Mouse (Mus musculus) neural tube, embryonic 14.5 days (tissue): ENCODE measurements around the gene Tnr. TPM values are rescaled to one million over a fixed set of nuclear protein-coding genes. Genes with fewer than 3 reads are reported as not detected.

Source experiments
- ATAC-seq: fragments of 200-750 bp; cut with Nextera tagmentation; 2 replicates; pipeline ENCODE4 v1.8.0; 2017; ENCODE audit warnings: low read depth, mild to moderate bottlenecking, moderate TSS enrichment, moderate library complexity
- H3K27ac ChIP-seq: fragments of 300-500 bp; sonication (generic); 2 replicates; pipeline ENCODE4 v1.5.1; 2014; ENCODE audit warnings: low read depth, mild to moderate bottlenecking, control low read depth, low read length, moderate library complexity, mixed read lengths
- H3K27me3 ChIP-seq: fragments of 300-500 bp; sonication (generic); 2 replicates; pipeline ENCODE4 v1.6.1; 2014; ENCODE audit warnings: low read length; ENCODE audit not compliant: control insufficient read depth, insufficient read depth
- H3K36me3 ChIP-seq: fragments of 300-500 bp; sonication (generic); 2 replicates; pipeline ENCODE4 v1.6.1; 2014; ENCODE audit warnings: low read length, mixed read lengths; ENCODE audit not compliant: control insufficient read depth, insufficient read depth
- H3K4me1 ChIP-seq: fragments of 300-500 bp; sonication (generic); 2 replicates; pipeline ENCODE4 v1.6.1; 2014; ENCODE audit warnings: low read length; ENCODE audit not compliant: control insufficient read depth, insufficient read depth
- H3K4me2 ChIP-seq: fragments of 300-500 bp; sonication (generic); 2 replicates; pipeline ENCODE4 v1.6.1; 2014; ENCODE audit warnings: mild to moderate bottlenecking, low read depth, low read length, control low read depth
- H3K4me3 ChIP-seq: fragments of 300-500 bp; sonication (generic); 2 replicates; pipeline ENCODE4 v1.5.1; 2014; ENCODE audit warnings: low read depth, low read length, control low read depth, mixed read lengths
- H3K9ac ChIP-seq: fragments of 300-500 bp; sonication (generic); replicated peaks from 2 replicates; pipeline ENCODE4 v1.6.1; 2014; ENCODE audit warnings: low read depth, mild to moderate bottlenecking, control low read depth, low read length, mixed read lengths
- H3K9me3 ChIP-seq: fragments of 300-500 bp; sonication (generic); 2 replicates; pipeline ENCODE4 v1.6.1; 2016; ENCODE audit warnings: low read length; ENCODE audit not compliant: control insufficient read depth
- WGBS: fragments of 180-500 bp; shearing (Covaris S2); extraction: QIAGEN DNeasy Blood & Tissue Kit; methylation state at CpG from one replicate; pipeline ENCODE4 v1.1.7; 2014; 5-methylcytosine and 5-hydroxymethylcytosine counted together
- polyA plus RNA-seq: library from polyadenylated mRNA; unstranded; fragments of >200 nt; fragmentation: Nextera tagmentation; extraction: Ambion mirVana; gene quantifications from 2 replicates; pipeline ENCODE4 v1.2.1, GENCODE M21; 2014

Tnr gene
- polyA plus RNA-seq, 1 experiment from 2014 or later: 6.6 TPM

DNA sequence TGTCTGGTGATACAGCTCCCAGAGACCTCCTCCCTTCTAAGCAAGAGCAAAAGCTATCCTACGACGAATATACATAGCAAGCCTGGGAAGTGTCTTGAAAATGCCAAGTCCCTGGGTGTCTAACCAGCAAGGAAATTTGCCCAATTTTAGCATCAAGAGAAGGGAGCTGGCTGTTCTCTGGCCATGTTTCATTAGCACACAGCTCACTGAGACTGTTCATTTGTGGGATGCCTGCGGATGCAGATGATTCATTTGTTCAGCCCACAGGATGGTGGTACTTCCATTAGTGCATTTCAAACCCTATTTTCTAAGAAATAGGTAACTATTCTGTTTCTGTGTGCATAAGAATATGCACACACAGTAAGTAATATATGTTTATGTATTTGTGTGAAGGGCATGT lies 181.4 kb downstream of the Tnr start:
- ATAC-seq: no peak
- Histone ChIP-seq H3K36me3 (no peaks in the 10 kb centered on the region), H3K4me1 (no peaks in the 10 kb centered on the region), H3K27me3 (no peaks in the 10 kb centered on the region), H3K27ac (no peak overlapping the region), H3K9ac (no peak overlapping the region), H3K4me2 (no peak overlapping the region), H3K4me3 (no peak overlapping the region), H3K9me3 (no peaks in the 10 kb centered on the region)
- 82% methylated on average over 3 of the region's 3 CpGs for WGBS

DNA sequence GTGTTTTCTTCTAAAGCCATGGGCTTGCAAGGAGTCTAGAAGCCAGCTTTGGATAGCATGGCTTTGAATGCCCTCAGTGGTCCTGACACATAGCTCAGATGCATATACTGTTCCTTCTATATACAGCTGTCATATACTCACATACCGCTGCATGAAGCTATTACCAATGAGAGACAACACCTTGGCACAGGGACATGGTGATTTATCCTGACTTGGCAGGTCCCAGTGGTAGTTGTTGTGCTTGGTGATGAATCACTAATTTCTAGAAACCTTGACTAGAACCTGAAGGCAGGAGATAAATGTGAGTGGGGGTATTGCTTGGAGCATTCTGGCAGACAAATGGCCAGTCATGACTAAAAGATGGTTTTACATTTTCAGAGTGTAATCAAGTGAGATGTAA lies 192.7 kb downstream of the Tnr start:
- no peaks in the 10 kb centered on the region for H3K4me1 ChIP-seq
- H3K9me3 ChIP-seq: no peaks in the 10 kb centered on the region
- no peak overlapping the region for H3K9ac ChIP-seq
- H3K27me3 ChIP-seq: no peaks in the 10 kb centered on the region
- no peak overlapping the region for H3K4me3 ChIP-seq
- H3K27ac ChIP-seq: no peak overlapping the region
- ATAC-seq: no peak
- no peaks in the 10 kb centered on the region for H3K36me3 ChIP-seq
- H3K4me2 ChIP-seq: no peak overlapping the region
- WGBS: 71% methylated on average over 1 of the region's 1 CpGs

DNA sequence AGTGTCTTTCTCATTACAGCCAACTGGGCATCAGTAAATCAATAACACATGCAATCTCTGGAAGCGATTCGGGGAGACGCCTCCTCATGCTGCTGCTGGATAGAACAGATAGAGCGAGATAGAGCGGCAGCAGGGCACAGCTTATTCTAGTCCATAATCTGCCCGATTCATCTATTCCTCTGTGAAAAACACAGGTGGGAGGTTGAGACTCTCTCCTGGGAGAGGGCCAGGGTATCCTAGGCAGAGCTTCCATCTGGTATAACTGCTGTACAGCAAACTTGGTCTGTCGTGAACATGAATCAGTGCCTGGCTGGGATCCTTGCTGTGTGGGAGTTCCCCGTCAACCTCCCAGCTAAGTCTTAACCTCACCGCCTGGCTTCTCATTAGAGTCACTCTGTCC lies 193.4 kb downstream of the Tnr start:
- Histone ChIP-seq H3K4me2 (no peak overlapping the region), H3K9ac (no peak overlapping the region), H3K4me1 (no peaks in the 10 kb centered on the region), H3K27me3 (no peaks in the 10 kb centered on the region), H3K36me3 (no peaks in the 10 kb centered on the region), H3K27ac (no peak overlapping the region), H3K4me3 (no peak overlapping the region), H3K9me3 (no peaks in the 10 kb centered on the region)
- WGBS: 82% methylated on average over 9 of the region's 9 CpGs
- no peak for ATAC-seq

DNA sequence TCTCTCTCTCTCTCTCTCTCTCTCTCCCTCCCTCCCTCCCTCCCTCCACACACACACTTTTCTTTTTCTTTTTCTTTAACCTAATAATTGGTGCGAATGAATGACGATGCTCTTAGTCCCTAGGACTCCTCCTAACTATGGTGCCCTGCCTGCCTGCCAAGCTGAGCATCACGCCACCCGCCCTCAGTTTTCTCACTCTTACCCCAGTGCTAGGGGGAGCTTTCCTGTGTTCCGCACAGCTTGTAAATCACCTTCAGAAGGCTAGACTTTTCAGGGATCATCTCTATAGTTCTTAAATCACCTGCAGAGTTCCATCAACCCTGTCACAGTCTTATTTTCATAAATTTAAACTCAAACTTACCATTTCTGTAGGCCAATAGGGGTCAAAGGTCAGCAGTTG lies 200.2 kb downstream of the Tnr start:
- Histone ChIP-seq H3K27me3 (no peaks in the 10 kb centered on the region), H3K27ac (no peak overlapping the region), H3K9me3 (no peaks in the 10 kb centered on the region), H3K4me2 (no peak overlapping the region), H3K36me3 (no peaks in the 10 kb centered on the region), H3K4me3 (no peak overlapping the region), H3K9ac (no peak overlapping the region), H3K4me1 (no peaks in the 10 kb centered on the region)
- no peak for ATAC-seq
- WGBS: 83% methylated on average over 5 of the region's 5 CpGs

DNA sequence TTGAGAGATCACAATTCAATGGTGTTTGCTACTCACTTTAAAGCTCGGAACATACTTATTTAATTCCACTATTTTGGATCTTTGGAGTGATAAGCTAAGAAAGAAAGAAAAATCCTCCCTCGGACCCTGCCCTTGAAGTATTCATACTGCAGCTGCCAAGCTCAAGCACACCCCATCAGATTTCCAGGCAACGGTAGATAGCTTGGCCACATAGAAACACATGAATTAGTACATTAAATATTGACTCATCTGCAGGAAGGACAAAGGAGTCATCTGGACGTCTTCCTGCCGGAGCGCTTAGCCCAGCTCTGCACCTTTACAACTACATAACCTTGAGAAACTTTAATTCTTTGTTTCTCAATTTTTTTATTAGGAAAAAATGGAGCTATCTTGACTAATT lies 205.7 kb downstream of the Tnr start:
- no peak for ATAC-seq
- Histone ChIP-seq H3K27ac (no peak overlapping the region), H3K36me3 (no peaks in the 10 kb centered on the region), H3K9me3 (no peaks in the 10 kb centered on the region), H3K9ac (no peak overlapping the region), H3K4me3 (no peak overlapping the region), H3K27me3 (no peaks in the 10 kb centered on the region), H3K4me2 (no peak overlapping the region), H3K4me1 (no peaks in the 10 kb centered on the region)
- 90% methylated on average over 6 of the region's 6 CpGs for WGBS

DNA sequence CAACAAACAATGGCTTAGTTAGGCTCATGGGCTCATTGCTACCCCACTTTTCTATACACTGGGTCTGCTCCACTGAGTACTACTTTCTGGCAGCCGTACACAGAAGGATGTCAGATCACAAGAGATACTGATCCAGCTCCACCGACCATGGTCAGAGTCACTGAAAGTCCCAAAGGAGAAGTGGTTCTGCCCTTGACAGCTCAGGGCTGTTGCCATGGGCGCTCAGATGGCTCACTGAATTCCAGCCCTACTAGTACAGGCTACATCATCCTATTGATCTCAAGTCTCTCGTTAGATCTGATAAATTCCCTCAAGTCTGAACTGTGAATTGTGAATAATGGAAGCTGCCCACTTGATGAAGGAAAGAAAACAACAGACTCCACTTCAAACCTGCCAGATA lies 207.3 kb downstream of the Tnr start:
- Histone ChIP-seq H3K4me2 (no peak overlapping the region), H3K9ac (no peak overlapping the region), H3K27ac (no peak overlapping the region), H3K27me3 (no peaks in the 10 kb centered on the region), H3K36me3 (no peaks in the 10 kb centered on the region), H3K9me3 (no peaks in the 10 kb centered on the region), H3K4me1 (no peaks in the 10 kb centered on the region), H3K4me3 (no peak overlapping the region)
- WGBS: 70% methylated on average over 4 of the region's 4 CpGs
- ATAC-seq: no peak

DNA sequence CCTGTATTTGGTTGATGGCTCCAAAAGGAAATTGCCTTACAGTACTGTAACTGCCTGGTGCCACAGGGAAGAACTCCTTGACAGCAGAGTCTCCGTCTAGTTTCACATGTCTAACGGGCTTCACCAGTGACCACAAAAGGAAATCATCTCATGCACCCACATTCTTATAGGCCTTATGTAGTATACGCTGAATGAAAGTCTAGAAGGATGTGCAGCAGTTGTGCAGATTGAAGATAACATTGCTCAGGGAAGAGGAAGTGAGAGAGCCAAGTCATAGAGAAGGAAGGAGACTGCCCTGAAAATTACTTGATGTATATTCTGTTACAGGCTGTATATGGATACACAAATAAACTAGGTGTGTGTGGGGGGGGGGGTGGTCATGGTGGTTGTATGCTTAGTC lies 211.5 kb downstream of the Tnr start:
- ATAC-seq: no peak
- no peak overlapping the region for H3K4me2 ChIP-seq
- H3K9me3 ChIP-seq: no peaks in the 10 kb centered on the region
- H3K9ac ChIP-seq: no peak overlapping the region
- H3K4me3 ChIP-seq: no peak overlapping the region
- no peak overlapping the region for H3K27ac ChIP-seq
- no peaks in the 10 kb centered on the region for H3K4me1 ChIP-seq
- WGBS: 91% methylated on average over 3 of the region's 3 CpGs
- no peaks in the 10 kb centered on the region for H3K36me3 ChIP-seq
- no peaks in the 10 kb centered on the region for H3K27me3 ChIP-seq

DNA sequence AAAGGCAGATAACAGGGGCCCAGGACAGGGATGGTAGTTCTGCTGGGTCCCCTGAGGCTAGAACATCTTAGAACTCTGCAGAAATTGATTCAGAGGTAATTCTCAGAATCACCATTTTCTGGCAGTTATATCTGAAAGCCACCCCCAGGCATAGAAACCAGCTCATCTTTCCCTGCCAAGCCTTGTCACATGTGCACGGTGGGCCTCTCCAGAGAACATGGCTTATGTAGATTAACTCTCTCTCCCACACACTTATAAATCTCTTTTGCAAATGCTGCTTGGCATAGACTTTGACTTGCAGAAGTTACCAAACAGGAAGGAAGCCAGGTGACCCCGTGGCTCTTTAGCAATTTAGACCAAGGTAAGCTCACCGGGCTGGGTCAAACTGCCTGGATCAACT lies 215.9 kb downstream of the Tnr start:
- no peak overlapping the region for H3K4me3 ChIP-seq
- no peak for ATAC-seq
- H3K9me3 ChIP-seq: no peaks in the 10 kb centered on the region
- H3K9ac ChIP-seq: no peak overlapping the region
- no peaks in the 10 kb centered on the region for H3K4me1 ChIP-seq
- H3K4me2 ChIP-seq: no peak overlapping the region
- no peaks in the 10 kb centered on the region for H3K27me3 ChIP-seq
- 72% methylated on average over 3 of the region's 3 CpGs for WGBS
- H3K27ac ChIP-seq: no peak overlapping the region
- no peaks in the 10 kb centered on the region for H3K36me3 ChIP-seq

DNA sequence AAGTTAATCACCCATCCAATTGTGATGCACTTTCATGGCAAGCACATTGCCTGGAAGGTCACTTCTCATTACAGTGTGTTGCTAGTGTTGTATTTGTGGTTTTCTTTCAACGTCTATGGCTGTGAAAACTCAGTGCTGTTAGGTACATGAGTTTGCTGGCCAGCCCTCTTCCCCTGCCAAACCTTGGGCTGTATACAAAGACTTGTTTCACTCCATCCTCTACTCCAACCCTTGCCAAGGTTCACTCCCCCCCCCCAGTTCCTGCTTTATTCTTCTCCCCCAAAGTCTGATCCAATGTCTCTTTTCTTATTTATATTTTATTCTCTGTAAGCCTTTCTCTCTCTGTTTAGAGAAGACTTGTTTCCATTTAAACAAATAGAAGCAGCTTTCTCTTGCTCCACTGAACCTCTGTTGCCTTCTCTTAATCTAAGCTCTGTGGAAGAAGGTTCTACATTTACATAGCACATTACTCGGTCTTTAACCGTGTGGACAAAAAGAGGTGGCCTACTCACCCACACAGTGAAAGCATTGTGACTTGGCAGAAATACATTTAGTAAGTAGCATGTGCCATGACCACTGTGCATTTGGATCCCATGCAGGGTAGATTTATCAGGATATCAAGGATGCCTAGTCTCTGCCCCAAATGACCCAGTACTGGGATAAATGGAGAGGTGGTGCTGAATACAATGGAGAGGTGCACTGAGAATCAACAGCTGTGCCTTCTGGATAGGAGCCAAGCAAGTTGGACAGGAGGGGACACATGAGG lies 217.9 kb downstream of the Tnr start:
- Histone ChIP-seq H3K4me2 (no peak overlapping the region), H3K9ac (no peak overlapping the region), H3K27me3 (no peaks in the 10 kb centered on the region), H3K27ac (no peak overlapping the region), H3K4me1 (no peaks in the 10 kb centered on the region), H3K36me3 (no peaks in the 10 kb centered on the region), H3K9me3 (no peaks in the 10 kb centered on the region), H3K4me3 (no peak overlapping the region)
- no peak; the same call in 1 of the 2 replicates for ATAC-seq
- 60% methylated on average over 3 of the region's 3 CpGs for WGBS
